Mouse (Mus musculus) retina, postnatal 7 days (tissue): ENCODE data around the gene Cckar.
"Not testable (repeated sequence)": the region's sequence is repeated elsewhere in the genome, so short reads cannot be mapped to it uniquely, and the experiment has no call there.

ENCODE experiments used
- DNase-seq: peaks from one replicate; pipeline ENCODE4 v3.0.0-alpha.2; 2012; ENCODE audit warnings: low read depth, low spot score

The Cckar gene

DNA sequence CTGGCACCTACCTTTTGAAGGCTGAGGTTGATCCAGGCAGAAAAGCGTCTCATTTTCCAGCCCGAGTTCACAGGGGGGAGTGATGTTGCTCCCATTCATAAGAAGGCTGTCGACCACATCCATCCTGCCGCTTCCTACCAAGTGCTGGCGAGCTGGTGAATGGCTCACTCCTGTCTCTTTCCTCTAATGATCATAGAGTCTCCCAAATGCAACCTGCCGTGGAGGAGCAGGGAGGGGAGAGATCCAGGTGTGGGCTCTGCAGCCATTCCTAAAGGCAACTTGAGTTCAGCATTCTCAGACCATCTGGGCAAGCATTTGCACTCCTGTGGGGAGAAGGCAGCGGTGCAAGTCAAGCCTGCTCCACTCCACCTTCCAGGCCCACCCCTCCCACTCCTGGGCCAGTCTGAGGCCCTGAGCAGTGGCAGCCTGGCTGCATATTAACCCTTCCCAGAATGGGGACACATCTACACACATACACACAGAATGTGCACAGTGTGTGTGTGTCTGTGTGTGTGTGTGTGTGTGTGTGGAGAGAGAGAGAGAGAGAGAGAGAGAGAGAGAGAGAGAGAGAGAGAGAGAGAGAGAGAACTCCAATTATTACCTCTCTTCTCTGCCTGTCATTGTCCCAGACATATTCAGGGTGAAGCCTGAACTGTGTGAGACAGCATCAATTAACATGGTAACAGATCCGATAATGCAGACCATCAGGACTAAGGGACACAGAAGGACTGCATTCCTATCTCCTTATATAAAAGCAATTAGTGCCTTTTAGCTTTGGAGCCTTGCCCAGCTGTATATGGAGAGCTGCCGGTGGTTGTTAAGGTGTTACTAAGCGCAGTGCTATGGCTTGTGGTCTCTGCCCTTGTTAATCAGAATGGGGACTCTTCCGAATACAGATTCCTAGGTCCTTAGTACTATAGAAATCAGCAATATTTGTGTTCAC is at the start of gene Cckar:
Gene Cckar (minus strand): TSS at position 471 of the 943 bp plus-strand sequence.
- DNase-seq, result no peak

DNA sequence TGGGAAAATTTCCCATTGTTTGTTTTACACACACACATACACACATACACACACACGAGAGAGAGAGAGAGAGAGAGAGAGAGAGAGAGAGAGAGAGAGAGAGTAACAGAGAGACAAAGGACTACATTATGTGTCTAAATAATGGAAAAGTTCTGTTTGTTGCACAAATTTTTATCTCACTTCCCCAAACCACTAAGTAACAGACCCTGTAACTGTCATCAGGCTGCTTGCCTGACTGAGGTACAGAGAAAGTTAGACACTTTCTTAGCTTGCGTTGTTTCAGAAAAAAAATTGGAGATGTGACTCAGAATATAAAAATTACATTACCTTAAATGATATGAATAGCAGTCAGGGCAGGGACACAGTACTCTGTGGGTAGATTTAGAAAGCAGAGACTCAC is 36.6 kb upstream of the Cckar start:
- no peak for DNase-seq

DNA sequence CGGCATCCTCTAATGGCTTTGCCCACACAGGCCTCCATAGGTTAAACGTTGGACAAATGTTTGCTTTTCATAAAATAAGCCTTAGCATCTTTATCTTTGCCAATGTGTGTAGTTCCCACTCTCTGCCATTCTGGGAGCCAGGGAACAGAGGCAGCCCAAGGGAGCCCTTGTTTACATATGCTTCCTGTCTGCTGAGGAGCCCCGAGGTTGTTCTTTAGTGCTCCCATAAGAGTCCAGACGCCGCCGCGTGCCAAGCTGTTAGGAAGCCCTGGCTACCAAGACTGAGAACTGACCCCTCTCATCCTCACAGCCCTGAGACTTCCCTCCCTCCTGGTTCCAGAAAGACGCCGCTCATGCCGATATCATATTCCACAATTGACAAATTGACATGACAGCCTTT is 25.4 kb upstream of the Cckar start:
- DNase-seq, result no peak

DNA sequence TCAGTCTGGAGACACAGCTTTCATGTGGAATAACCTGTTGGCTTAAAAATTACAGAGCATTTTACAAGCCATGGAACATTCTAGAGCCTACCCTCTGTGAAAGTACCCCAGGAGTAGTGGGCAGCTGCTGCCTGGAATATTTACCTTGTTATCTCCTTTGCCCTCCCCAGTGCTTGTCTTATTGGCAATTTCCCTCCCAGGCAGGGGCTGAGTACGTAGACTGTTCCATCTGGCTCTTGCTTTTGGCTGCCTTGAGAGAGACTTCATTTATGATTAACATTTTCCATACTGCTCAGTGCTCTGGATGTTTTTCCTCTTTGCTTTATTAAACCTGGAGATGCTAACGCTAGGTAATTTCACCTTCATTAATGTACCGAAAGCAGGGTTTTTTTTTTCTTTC is 20.1 kb upstream of the Cckar start:
- DNase-seq, result no peak

DNA sequence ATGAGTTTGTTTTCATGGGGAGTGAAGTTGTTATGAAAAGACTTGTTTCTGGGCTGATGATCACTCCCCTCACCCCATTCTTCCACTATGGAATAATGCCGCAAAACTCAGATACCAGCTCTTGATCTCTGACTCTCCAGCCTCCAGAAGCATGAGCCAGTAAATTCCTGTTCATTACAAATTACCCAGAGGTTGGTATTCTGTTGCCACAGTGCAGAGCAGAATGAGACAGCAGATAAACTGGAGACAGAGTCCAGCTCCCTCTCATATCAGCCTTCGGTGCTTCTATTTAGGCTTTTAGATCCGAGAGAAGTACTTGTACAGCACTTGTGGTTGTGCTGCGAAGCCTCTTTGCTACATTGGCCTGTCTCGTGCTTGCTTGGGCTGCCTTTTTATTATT is 18.5 kb upstream of the Cckar start:
- no peak for DNase-seq

DNA sequence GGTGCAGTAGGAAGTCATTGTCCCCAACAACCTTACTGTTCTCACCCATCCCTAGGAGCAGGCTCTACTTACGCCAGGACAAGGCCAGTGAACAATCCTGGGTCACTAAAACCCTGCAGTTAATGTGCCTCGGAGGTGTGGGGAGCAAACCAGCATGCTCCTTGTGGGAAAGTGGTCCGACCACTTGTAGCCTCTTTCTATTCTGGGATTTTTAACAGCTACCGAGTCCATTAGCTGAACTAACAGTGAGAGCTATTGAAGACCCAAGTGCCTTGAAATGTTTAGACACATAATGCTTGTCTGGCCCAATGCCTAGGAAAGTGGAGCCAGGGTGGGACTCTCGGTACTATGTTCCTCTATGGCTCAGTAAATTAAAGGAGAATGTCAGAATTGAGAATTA is 9.0 kb upstream of the Cckar start:
- no peak for DNase-seq

DNA sequence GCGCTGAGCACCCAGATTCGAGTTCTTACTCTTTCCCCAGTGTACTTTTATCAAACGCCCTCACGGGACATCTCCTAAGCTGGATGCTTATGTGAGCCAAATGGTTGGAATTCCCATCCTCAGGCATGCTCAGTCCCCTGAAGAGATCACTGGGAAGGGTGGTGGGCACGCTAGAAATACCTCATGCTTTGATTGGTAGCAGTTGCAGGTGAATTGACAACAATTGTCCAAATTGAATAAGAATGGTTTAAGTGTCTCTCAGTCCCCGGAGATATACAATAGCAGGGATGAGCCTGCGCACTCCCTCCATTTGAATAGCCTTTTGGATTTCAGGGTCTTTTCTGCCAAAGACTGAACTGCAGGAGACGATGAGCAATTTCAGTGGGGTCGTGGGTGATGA is 3.8 kb upstream of the Cckar start:
- DNase-seq, result no peak

DNA sequence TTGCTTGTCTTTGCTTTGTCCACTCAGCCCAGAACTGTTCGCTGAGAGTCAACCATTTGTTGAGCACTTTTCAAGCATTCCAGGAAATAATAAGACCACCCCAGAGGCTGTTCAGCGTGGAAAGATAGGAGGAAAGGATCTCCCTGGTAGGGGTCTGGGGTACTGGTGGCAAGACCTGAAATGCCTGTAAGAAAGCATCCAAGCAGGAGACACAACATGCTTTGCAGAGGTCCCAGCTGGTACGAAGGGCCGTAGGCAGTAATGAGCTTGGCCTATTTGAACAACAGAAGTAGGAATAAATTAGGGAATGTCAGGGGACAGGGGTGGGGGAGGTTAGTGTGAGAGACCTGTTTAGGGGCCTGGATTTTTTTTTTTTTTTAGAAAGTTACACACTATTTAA is 686 bp upstream of the Cckar start:
- no peak for DNase-seq

DNA sequence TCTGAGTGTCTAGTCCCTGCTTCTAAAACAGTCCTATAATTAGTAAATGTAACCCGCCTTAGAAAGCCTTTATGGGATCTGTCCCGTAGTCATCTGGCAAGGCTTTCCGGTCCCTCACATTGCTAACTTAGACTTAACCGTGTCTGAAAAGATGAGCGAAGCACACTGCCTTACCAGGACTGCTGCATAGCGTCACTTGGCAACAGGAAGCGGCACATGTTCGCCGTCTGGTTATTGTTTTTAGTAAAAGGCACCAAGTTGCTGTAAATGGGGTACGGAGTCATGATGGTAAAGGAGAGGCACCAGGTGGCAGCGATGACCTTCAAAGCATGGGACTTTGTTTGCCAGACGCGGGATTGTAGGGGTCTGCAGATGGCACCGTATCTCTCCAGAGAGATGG is 4.8 kb downstream of the Cckar start:
- no peak for DNase-seq

DNA sequence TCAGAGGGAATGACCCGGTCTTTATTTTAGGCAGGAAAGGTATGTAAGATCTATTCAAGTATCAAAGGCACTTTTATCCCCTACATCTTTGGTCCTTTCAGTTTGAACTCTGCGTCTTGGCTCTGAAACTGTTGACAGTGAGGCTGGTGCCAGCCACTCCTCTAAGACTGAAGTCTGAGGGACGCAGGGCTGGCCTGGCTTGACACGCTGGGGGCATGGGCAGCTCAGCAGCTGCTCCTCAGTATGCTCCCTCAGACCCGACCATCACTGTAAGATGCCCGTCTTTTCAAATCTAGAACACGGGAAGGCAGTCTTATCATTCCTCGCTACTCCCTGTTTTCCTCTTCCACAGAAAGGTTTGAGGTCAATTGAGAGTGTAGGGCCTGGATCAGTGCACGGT is 9.7 kb downstream of the Cckar start:
- DNase-seq, result no peak

DNA sequence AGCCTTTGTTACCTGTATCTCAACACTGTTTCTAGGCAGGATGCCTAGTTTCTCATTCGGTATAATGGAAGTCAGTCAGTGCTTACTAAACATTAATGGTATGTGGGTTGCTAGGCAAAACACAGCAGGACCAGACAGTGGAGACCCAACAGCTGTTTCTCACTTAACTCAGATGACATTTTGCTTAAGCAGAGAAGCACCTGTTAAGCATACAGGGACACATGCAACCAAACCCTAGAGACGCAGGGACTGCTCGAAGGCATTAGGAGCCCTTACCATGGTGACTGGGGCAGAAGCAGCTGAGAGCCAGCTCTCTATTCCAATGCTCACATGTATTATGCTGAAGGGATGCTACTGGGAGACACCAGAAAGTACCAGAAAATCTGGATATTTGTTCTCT is 10.8 kb downstream of the Cckar start:
- no peak for DNase-seq

DNA sequence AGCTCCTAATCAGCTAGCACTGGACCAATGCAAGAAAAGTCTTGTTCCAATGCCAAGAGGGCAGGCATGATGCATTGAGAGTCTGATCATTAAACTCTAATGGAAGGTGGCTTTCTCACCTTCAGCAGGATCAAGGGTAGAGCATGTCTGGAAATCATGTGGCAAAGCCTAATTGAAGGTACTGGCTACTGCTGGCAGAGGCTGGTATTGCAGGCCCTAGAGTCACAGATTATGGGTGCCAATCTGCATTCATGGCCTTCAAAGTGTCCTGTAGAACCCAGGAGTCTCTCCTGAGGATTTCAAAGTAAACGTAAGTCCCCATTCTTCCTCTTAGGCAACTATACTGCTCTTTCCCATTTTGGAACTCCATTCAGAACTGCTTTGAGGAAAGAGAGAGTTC is 14.8 kb downstream of the Cckar start:
- no peak for DNase-seq

DNA sequence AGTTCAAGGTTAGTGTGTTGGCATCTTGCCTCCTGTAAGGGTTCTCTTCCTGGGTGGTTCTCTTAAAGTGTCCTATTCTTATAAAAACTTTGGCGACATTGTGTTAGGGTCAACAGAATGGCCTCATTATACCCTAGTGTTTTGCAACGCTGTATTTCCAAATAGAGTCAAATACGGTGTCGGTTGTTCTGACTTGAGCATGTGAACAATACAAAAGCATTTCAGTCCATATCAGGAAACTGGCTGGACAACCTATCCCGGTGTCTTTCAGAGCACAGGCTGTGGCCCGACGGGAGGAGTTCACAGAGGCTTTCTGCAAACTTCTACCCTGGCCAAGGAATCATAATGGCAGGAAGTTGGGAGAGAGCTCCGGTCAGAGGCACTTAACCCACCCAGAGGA is 15.4 kb downstream of the Cckar start:
- no peak for DNase-seq

DNA sequence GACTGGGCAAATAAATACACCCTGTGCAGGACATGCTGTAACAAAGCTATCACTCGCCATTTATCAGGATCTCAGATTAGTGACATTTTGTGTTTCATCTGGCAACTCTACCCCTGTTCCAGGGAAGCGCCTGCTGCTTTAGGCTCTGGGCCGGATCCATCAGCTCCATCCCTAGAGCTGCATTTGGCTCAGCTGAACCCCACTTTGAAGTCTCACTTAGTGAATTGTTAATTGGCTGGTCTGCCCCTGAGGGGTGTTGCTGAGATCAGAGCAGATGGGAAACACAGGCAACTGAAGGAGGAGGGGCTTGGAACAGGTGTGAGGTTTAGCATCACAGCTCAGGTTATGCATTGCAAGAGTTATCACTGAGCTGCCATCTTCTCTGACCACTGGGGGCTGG is 15.9 kb downstream of the Cckar start:
- no peak for DNase-seq

DNA sequence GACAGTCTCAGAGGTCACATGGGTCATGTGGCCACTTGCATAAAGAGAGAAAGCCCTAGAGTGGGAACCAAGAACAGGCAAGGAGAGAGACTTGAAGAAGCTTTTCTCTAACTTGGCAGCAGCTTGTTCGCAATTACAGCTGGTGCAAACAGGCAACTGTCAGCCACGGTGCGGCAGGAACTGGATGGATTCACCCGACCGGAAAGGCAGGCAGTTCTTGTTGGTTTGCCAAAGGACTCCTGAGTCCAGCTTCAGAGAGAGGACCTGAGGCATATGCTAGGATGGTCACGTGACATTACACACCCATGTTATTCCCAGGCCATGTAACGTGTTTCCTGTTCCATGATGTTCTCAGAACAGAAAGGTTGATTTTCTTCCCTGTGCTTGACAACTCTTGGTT is 19.2 kb downstream of the Cckar start:
- DNase-seq, result no peak

DNA sequence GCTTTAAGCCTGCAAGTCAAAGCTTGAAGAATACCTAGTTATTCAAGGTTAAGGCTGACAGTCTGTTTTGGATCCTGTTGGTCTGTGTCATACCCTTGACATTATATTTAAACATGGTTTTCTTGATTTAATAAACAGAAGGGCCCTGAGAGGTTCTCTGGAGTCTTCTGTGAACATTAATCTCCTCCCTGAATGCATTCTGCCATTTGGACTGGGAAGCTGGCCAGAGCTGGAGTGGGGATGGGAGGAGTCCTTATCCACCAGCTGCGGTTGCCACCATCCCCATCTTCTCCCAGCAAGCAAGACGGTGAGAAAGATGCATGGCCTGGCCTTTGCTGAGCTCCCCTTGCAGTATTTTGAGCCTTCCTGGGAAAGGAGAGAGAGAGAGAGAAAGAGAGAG is 21.1 kb downstream of the Cckar start:
- no peak for DNase-seq

DNA sequence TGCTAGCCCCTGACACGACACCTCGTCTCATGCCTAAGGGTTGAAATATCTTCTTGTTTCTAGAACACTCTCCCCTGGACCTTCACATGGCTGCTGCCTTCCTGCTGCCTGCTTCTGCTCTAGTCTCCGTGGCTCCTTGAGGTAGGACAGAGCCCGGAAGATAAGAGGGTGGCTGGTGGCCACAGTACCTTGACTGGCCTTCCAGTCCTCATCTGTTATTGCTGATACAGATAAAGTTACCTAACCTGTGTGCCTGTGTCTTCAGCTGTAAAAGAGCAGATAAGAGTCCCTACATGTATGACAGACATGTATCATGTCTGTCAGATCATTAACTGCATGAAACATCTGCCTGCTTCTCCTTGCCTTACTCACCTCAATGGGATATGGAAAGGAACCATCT is 21.9 kb downstream of the Cckar start:
- DNase-seq, result no peak

DNA sequence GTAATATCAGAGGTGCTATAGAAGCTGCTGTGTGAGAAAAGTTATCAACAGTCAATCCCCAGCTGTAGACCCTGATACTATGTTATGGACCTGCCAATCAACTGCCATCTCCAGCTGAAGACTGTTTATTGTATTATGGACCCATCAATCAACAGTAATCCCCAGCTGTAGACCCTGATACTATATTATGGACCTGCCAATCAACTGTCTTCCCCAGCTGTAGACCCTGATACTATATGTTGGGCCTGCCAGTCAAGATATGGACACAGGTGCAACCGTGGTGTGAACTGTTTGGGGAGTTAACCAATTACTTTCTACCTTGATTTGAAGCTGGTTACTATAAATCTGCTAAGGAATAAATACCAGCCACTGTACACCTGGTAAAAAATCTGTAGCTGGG is 23.1 kb downstream of the Cckar start:
- no peak for DNase-seq

DNA sequence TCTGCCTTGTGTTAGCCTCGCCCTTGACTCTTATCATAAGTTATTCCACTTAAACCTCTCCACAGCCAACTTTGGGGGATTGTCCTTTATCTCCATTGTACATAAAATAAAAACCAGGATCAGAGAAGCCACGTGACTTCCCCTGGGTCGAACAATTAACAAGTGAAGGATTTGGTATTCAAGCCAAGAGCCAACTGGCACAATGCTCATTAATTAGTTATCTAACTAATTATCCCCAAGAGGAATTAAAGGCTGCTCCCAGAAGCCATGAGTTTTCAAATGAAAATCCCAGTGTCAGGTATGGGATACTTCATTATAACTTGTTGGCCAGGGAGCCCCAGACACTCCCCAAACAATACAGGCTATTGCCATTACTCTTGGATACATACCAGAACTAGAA is 23.6 kb downstream of the Cckar start:
- DNase-seq, result no peak

DNA sequence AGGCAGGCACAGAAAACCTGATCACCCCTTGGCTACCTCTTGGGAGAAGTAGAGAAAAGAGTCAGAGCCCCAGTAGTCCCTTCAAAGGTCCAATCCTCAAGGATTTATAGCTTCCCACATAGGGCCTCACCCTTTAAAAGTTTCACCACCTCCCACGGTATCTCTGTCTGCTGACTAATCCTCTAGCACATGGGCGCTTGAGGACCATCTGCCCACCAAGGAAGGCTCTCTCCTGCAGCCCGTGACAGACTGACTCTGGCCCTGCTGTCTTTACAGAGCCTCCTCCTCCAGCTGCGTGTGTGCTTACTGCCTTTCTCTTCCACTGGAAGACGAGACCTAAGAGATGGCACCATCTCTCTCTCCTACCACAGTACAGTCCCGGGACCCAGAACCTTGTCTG is 27.9 kb downstream of the Cckar start:
- DNase-seq, result no peak

DNA sequence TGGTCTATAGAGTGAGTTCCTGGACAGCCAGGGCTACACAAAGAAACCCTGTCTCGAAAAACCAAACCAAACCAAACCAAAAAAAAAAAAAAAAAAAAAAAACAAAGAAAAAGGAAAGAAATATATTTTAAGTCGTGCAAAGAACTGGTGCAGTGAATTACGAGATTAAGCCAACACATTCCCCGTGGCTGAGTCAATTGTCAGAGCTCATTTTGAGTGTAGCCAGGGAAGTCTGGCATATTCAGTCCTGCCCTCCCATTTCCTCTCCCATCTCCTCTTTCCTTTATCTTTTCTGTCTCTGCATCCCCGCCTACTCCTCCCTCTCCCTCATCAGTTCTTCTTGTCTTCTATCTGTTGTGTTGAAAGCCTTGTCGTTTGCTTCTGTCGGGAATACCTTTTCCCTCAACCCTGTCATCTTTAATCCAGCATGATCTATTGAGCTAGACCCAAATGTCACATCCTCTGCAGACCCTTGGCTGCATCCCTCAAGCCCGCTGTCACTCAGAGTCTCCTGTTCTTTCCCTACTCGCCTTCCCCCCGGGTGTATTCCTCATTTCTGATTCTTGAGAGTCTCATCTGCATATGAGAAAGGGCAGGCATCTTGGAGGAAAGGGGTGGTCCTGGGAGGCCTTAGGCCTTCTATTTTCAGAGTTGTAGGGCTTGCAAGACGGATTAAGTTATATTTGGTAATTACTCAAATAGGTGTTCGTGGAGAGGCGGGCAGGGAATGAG is 29.3 kb downstream of the Cckar start:
- DNase-seq, result no peak

DNA sequence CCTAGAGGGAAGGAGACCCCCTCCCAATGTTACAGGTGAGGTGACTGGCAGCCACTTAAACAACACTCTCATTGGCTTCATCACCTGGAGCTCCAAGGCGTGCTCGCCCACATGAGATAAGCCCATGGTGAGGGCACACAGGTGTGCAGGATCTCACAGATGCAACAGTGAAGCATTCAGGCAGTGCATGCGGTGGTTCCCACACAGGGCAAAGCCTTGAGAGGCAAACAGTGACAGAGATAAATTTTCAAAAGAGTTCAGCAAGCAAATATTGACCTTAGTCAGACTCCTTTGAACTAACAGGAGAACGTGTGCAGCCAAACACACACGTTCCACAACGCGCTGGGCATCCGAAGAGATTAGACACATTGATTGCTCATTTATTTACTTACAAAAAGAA is 30.8 kb downstream of the Cckar start:
- DNase-seq, result no peak

DNA sequence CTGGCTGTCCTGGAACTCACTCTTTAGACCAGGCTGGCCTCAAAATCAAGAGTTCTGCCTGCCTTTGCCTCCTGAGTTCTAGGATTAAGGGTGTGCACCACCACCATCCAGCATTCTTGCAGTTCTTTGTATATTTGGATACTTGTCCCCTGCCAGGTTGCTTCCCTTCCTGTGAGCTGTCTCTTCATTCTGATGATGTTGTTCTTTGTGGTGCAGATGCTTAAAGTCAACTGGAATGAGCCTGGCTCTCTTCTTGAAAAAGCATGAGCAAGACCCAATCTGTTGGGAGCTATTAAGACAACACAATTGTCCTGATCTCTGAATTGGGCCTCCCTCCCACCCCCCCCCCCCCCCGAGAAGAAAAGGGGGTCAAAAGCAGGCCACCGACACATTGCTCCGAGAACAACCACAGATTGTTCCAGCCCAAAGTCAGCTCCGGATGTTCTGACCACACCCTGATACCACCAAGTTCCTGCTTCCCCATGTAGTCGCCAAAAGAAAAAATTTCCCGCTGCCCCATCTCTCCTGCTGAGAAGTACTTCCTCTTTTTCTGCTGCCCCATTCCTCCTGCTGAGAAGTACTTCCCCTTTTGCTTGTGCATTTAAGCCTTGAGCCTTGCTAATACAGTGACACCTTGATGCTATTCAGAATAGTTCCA is 33.9 kb downstream of the Cckar start:
- not testable (repeated sequence) for DNase-seq
